Mouse (Mus musculus) liver (tissue): ENCODE data around the gene Nfatc2.
A peak's percentile ranks its signal among the peaks of the same experiment; 100 is the strongest.

Experiments
- DNase-seq: peaks from one replicate; pipeline ENCODE4 v3.0.0-alpha.2; 2020; ENCODE audit warnings: mixed read lengths

The Nfatc2 gene

DNA sequence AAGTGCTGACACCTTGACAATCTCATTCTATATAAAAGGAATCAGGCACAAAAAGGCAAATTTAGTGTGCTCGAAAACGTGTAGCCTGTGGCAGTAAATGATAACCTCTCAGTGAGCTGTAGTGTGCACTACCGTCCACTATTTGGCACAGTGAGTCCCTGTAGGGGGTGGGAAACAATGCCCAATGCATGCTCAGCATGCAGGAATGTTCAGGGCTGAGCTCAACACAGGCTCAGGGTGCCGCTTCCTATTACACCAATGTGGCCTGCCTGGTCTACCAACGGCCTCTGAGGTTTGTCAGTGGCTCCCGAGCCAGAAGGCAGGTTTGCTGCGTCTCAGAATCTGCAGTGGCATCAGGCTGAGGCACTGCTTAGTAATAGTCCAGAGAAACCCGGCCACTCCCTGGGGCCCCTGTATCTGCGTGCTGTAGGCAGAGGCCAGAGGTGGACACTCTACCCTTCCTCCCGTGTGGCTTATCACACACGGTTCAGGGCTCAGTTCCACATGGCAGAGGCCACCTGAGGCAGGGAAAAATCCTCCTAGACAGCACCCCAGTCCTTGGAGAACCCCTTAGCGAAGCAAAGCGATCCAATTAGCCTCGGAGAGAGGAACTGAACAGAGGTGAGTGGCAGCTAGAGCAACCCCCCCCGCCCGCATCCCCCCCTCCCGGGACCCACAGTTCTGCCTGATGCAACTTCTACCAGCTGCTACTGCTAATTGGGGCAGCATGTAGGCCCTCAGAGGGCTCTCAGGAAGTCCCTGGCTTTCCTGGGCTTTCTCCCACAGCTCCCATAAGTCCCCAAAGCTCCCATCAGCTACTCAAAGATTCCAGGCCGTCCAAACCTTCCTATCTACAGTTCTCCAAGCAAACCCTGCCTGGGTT, 74.7 kb downstream of the Nfatc2 start:
- no peak for DNase-seq

DNA sequence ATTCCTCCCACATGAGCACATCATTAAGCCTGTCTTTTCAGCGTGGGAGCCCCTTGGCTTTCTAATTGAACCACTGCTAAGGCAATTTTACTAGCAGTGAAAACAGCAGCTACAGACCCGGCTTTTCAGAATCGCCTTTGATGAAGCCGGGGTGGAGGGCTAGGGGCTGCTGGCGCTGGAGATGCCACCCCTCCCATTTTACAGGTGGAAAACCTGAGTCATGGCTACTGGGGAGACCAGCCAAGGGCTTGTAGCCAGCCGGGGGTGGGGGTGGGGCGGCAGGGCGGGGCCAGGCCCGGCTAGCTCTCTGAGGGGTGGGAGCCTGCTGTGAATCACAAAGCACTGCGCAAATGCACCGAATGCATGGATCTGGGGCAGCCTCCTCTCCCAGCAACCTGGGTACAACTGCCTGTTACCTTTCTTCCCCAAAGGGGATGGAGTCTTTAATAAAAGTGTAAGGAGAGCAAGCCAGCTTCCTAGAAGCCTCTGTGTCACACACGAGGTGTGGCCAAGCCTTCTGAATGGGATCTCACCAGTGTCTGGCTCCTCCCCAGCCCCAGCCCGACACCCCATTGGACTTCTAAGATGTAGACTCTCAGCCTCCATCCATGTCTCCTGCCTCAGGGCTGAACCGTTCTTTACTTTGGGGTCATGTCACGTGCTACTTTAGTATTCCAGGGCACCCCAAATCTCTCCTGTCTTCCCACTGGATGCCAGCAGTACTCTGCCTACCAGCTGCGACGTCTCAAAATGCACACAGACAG, 75.9 kb downstream of the Nfatc2 start:
- DNase-seq: peak; percentile 28

DNA sequence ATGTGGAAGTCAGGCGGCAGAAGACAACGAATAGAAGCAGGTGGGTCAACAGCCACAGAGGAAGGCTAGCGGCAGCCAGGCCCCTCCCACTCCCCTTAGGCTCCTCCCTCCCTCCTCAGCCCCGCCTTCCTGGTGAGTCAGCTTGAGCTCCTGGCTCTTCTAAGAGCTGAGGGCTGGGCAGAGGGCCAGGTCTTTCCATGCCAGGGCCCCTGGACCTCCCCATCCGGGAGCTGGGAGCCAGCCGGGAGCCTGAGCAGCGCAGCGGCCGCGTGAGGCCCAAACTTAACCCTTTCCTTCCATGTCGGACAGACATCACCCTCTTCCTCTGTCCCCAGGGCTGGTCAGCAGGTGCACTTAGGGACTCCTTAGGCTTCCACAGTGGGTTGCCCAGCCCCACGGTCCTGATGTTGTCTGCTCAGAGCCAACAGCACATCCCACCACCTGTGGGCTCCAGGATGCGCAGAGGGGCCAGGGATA, 76.5 kb downstream of the Nfatc2 start:
- peak; percentile 80 for DNase-seq

DNA sequence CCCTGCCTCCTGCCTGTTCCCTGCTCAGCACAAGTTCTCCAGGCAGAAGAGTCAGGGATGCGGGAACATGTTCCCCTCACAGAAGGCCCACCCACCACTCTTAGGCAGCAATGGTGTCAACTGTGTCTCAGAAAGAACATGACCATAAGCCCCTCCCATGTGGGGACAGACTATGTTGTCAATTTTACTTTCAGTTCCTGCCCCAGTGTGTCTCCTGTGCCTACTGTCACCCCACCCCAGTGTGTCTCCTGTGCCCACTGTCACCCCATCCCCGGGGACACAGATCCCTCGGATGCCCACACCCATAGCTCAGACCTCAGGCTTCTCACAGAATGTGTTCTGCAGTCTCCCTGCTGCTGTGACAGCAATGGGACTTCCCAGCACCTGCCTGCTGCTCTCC, 79.2 kb downstream of the Nfatc2 start:
- no peak for DNase-seq

DNA sequence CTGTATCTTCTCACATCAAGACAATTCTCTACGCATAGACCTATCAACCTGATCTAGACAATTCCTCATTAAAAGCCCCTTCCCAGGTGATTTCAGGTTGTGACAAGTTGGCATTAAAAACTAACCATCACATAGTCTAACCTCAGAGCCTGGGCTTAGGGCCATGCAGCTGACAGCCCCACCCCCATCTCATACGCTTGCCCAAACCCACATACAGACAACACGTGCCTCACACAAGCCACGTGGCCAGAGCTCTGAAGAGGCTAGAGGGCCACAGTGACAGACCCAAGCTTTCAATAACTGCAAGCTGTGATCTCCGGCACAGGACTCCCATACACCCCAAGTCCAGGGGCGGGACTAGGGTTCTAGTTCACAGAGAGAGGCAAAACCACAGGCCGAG, 80.7 kb downstream of the Nfatc2 start:
- DNase-seq: no peak

DNA sequence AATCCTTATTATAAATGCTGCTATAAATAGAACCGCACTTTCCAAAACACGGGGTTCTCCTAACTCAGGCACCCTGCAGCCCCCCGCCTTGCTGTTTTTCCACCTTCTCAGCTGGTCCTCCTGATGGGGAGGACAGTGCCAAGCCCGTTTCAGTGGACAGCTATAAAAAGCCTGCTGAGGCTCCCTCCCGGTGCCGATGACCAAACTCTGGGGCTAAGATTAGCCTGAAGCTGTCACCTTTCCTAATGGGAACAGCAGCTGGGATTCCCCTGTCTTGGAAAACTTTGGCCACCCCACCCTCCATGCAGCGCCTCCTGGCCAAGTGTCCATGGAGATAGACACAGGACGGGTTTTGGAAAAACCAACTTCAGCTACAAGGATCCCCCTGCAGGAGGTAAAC, 81.9 kb downstream of the Nfatc2 start:
- no peak for DNase-seq

DNA sequence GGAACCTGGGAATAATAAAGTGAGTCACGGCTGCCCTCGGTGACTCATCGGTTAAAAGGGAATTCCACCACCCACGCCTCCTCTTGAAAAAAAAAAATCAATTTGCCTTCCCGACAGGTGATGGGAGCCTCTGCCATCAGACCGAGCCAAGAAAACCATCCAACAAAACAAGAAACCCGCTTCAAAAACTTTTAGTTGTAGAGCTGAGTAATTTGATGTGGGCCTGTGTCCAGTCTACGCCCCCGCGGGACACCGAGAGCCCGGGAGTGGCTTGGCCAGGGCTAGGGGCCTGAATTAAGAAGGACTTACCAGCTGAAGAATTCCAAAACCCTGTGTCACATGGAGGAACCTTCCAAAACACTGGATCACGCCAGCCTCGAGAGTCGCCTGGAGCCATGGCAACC, 83.2 kb downstream of the Nfatc2 start:
- no peak for DNase-seq

DNA sequence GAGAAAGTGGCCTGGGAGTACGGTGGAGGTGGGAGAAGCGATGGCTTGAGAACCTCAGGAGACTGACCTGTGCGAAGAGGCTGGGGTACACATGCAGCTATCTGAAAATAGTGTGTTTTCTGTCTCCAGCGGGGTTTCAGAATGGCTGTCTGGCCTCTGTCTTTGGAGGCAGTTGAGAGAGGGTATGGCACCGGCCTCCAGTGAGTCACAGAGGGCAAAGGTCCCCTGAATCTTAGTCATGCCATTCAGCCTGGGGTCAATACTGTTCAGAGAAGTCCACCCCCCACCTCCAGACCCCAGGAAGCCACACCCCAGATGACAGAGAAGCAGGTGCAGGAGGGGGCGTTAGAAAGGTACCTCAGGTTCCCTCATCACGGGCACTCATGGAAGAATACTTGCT, 83.7 kb downstream of the Nfatc2 start:
- no peak for DNase-seq

DNA sequence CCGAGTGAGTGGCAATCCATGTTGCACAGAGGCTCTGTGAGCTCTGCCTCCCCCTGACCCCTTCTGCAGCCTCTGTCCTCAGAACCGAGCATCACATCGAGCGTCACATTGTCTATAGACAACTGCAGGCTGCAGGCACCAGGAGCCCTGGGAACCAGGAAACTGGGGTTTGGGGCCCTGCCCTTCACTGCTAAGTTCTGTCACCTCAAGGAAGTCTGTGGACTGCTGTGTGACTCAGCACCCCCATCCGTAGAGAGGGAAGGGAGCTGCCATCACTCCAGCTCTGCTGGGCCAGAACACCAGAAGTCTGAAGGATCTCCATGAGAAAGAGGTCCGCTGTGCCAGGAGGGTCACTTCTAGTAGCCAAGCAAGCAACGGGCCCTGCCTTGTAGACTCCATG, 84.7 kb downstream of the Nfatc2 start:
- no peak for DNase-seq

DNA sequence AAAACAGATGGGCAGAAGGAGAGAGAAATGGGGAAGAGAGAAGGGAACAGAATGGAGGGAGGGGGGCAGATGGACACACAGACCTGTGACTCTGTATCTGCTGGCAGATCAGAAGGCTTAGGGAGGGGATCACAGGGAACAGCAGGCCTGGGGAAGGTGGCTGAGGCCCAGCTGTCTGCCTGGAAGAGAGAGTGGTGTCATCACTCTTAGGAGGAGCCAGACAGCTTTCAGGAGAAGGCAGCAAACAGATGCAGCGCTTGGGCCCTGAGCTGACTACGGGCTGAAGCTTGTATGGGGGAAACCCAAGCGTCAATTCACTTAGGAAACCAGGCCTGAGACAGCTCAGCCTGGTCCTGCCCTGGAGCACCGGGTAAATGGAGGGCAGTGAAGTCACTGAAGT, 86.0 kb downstream of the Nfatc2 start:
- DNase-seq: no peak

DNA sequence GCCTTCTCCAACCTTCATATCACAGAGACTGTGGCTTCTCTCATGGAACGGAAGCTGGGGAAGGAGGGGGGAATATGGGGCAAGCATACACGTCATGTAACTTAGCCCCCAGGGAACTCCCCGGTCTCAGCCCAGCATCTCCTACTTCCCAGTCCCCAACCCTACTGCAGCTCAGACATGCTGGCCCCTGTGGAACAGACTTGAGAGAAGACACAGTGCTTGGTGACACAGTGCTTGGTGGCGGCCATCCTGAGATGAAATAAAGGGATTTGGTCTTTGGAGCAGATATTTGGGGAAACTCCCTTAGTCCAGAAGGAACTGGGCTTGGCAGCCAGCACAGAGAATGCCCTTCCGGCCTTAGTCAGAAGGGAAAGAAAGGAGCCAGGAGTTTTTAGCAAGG, 87.3 kb downstream of the Nfatc2 start:
- DNase-seq: no peak

DNA sequence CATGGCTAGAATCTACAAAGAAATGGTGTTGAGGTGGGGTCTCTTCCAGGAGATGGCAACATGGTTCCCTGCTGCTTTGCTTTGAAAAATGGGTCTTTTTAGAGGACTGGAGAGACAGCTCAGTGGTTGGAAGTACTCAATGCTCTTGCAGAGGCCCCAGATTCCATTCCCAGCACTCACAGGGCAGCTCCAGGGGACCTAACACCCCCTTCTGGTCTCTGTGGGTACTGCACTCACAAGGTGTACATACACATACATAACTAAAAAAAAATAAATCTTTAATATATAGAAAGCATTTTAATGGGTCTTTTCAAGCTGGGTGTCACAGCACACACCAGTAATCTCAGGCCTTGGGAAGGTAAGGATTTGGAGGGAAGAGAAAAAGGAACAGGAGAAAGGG, 89.9 kb downstream of the Nfatc2 start:
- DNase-seq: no peak

DNA sequence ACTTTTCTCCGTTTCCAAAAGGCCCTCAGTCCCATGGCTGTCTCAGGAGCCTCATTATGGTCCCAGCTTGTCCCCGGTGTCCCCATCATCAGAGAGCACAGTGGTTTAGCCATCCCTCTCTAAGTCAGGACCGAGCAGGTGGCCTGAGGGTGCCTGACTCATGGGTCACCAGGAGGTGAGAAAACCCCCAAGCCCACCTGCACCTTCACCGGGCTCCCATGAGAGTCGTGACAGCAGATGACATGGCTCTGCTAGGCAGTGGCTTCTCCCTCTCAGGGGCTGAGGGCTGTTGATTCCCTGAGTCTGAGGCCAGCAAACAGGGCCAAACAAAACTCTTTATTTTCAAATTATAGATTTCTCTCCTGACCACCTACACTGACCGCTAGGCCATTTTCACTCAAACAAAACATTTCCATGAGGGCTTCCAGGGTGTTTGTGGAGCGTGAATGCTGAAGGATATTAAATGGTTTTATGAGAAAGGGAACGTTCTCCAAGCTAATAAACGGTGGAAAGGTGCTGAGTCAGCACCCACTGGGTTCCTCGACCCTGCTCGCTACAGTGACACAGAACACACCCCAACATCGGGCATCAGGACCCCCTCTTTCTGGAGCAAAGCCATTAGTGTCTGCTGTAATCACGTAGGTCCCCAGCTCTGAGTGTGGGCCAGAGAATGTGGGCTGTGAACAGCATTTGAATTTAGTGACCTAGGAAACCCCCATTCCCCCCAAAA, 92.8 kb downstream of the Nfatc2 start:
- DNase-seq: no peak

DNA sequence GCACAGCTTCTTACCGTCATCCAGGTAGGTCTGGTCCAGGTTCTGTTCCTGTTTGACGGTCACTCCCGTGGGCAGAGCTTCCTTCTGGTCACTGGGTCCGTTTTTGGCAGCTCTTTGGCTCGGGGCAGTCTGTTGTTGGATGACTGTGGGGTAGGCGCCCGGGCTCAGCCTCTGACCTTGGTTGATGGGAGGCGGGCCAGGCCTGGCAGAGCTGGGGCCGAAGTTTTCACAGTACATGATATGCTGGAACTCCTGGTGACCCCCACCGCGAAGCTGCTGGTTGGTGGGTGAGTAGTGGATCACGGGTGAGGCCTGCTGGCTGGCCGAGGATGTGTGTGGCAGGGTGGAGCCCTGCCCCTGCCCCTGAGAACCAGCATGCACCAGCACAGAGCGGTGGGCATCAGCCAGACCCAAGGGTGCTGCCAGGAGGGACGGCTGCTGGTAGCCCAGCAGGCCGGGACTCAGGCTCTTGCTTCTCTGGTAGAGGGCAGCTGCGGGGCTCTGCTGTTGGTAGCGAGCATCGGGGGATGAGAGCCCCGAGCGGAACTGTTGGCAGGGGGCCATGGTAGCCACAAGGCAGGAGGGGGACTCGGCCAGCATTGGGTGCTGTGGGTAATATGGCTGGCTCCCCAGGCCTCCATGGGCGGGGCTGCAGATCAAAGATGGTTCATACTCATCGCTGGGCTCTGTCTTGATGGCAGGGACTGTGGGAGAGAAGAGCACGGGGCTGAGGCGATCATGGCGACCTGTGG, 96.8 kb downstream of the Nfatc2 start:
- DNase-seq: no peak

DNA sequence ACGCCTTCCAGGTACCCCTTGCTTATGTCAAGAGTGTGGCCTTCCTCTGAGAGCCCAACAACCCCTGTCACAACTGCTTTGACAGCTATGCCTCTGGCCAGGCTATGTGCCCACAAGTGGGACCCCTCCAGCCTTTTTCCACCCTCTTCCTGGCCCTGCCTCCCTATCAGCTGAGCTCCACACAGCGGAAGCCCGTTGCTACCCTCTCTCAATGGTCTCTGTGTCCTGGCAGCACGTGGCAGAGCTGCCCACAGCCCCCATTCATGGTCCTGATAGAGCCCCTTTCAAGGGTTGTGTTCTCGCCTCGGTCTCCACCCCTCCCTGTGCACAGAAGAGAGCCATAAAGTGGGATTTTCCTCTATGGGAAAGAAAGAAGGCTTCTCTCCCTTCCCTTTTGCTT, 97.7 kb downstream of the Nfatc2 start:
- DNase-seq: no peak

DNA sequence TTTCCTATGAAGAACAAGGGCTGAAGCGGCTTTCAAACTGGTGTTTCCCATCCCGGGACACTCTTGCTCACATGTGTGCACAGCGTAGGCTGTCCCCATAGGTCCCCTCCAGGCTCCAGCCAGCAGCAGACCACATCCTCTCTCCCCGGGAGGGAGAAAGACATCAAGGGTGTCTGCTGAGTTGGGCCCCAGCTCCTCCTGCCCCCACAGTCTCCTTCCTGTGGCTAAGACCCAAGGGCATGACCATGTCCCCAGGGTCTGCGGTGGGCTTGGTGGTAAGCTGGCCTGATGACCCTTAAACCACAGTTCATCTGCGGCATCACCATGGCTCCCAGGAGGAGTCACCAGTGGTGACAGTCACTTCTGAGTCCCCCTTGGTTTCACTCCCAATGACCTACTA, 100.7 kb downstream of the Nfatc2 start:
- DNase-seq: no peak

DNA sequence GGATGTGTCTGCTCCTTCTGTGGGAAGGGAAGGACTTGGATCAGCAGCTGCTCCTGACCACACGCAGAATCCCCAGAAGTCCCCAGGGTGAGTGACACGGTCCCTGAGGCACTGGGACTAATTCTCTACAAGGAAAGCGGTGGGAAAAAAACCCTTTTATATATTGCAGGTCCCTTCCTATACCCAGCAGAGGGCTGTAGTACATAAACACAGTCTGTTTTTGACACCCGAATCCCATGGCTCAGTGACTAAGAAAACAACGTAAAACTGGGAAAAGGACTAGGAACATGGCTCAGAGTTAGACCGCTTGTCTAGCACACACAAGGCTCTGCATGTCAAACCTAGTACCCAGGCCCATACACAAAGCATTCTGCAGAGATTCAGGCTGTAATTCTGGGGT, 101.2 kb downstream of the Nfatc2 start:
- DNase-seq: no peak

DNA sequence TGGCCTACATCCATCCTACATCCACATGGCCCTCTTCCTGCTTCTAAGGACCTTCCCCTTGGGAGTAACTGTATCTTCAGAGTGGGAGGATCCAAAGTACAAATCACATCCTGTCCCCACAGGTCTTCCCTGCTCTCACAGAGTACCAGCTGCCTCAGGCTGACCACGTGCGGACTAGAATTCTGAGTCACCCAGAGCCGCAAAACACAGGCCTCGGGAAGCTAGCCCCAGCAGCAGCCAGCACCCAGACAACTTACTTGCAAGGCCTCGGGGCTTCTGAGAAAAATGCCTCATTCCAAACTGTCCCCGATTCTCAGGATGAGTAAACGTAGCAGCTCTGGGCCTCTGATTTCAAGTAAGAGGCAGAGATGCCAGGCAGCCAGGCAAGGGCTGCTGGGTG, 109.7 kb downstream of the Nfatc2 start:
- no peak for DNase-seq

DNA sequence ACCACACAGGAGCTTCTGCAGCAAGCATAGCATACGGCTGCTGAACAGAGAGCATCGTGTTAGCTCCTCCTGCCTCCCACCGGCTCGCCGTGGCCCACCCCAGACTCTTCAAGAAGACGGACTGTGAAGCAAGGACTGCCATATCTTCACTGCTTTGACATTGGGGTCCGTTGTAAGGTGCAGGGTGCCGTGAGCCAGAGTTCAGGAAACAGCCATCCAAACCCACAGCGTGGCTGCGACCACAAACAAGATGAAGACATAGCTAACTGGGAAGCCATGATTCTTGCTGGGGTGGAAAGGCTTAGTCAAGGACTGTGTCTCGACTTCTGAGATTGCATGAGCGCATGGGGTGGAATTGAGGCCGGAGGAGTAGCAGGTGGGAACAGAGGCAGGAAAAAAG, 111.5 kb downstream of the Nfatc2 start:
- DNase-seq: no peak

DNA sequence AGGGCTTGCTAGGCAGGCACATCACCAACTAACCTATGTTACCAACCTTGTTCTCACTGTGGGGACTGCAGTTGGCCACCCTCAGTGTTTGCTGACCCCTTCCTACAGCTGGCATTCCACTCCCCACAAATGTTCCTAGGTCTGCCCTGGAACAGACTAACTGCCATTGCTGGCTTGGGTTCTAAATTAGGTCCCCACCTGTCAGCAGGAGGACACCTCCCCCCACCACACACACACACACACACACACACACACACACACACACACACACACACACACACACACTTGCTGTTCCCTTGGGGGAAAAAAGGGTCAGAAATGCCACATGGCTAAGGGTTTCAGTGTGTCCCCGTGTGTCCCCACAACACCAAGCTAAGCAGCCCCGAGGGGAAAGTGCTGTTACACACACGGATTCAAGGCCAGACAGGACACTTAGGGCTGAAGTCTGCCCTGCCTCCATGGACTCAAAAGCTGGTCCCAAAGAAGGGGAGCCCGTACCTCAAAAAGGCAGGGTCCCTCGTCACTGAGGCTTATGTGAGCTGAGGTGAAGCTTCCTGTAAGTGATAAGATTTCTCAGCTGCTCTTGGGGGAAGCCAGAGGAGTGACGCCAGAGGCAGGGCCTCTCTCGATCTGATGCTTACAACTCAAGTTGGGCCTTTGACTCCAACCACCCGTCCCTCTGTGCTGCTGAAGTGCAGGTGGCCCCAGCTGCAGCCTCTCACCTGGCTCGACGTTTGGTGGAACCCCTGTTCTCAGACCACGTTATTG, 113.1 kb downstream of the Nfatc2 start:
- DNase-seq: no peak

DNA sequence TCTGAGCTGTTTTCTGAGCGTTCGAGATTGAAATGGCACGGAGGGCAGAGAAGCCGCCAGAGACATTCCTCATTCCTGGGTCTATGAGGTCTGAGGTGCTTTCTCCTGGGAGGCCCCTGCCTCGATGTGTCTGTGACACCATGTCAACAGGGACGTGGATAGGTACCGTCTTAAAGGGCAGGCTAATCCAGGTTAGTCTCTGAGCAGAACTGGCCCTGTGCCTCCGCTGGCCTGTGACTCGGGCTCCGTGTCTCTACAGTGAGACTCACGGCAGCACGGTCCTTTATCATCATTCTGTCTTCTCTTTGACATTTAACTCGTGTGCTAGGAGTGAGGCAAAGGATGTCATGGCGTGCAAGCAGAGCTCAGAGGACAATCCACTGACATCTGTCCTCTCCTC, 120.3 kb downstream of the Nfatc2 start:
- no peak for DNase-seq

DNA sequence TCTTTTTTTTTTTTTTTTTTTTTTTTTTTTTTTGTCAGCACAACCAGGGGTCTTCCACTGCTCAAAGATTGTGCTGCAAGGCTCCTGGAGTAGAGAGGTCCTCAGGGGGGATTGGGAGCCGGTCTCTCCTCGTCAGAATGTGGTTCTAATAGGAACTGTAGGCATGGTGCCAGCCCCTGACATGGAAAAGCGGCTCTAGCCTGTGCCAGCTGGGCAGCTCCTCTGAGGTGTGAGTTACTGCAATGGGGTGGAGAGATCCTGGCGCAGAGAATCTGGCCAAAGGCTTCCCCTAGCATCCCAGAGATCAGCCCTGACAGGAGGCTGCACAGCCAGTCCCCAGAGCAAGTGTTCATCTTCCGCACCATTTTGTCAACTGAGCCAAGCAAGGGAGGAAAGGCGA, 120.8 kb downstream of the Nfatc2 start:
- no peak for DNase-seq
